Mouse (Mus musculus): Measurements from ENCODE around the gene Tmem178b.

Tmem178b gene

GRCm38 (mm10) chr6:40177870-40178269 lies 304.8 kb downstream of the Tmem178b start:
- no peak for DNase-seq (ENCODE audit: low read depth)

- DNase-seq (ENCODE audit: low read depth), result no peak
Observed at GRCm38 (mm10) chr6:40180551-40180950, 307.5 kb downstream of the Tmem178b start.

GRCm38 (mm10) chr6:40200661-40201060 lies 327.6 kb downstream of the Tmem178b start:
- no peak for DNase-seq (ENCODE audit: low read depth)

- DNase-seq (ENCODE audit: low read depth), result no peak
Observed at GRCm38 (mm10) chr6:40202602-40203001, 329.5 kb downstream of the Tmem178b start.

- no peak for DNase-seq (ENCODE audit: low read depth)
Observed at GRCm38 (mm10) chr6:40205380-40205779, 332.3 kb downstream of the Tmem178b start.

GRCm38 (mm10) chr6:40208014-40208413 lies 334.9 kb downstream of the Tmem178b start:
- DNase-seq (ENCODE audit: low read depth), result no peak

- DNase-seq (ENCODE audit: low read depth), result no peak
Observed at GRCm38 (mm10) chr6:40209172-40209571, 336.1 kb downstream of the Tmem178b start.

- no peak for DNase-seq (ENCODE audit: low read depth)
Observed at GRCm38 (mm10) chr6:40217154-40217553, 344.1 kb downstream of the Tmem178b start.

- no peak for DNase-seq (ENCODE audit: low read depth)
Observed at GRCm38 (mm10) chr6:40217651-40218050, 344.6 kb downstream of the Tmem178b start.

GRCm38 (mm10) chr6:40220634-40221120 lies 347.6 kb downstream of the Tmem178b start:
- DNase-seq (ENCODE audit: low read depth), result no peak

GRCm38 (mm10) chr6:40225585-40226280 lies 352.7 kb downstream of the Tmem178b start:
- DNase-seq (ENCODE audit: low read depth), result no peak

- no peak for DNase-seq (ENCODE audit: low read depth)
Observed at GRCm38 (mm10) chr6:40228981-40229380, 355.9 kb downstream of the Tmem178b start.

GRCm38 (mm10) chr6:40229985-40230384 lies 356.9 kb downstream of the Tmem178b start:
- DNase-seq (ENCODE audit: low read depth), result no peak

GRCm38 (mm10) chr6:40234066-40234465 lies 361.0 kb downstream of the Tmem178b start:
- DNase-seq (ENCODE audit: low read depth), result no peak

GRCm38 (mm10) chr6:40235793-40236470 lies 362.9 kb downstream of the Tmem178b start:
- DNase-seq (ENCODE audit: low read depth), result peak; percentile 45

GRCm38 (mm10) chr6:40236841-40237765 lies 364.0 kb downstream of the Tmem178b start:
- DNase-seq (ENCODE audit: low read depth), result peak; percentile 21

GRCm38 (mm10) chr6:40238857-40239256 lies 365.8 kb downstream of the Tmem178b start:
- no peak for DNase-seq (ENCODE audit: low read depth)

GRCm38 (mm10) chr6:40240671-40241070 lies 367.6 kb downstream of the Tmem178b start:
- no peak for DNase-seq (ENCODE audit: low read depth)

GRCm38 (mm10) chr6:40247398-40247946 lies 374.4 kb downstream of the Tmem178b start:
- no peak for DNase-seq (ENCODE audit: low read depth)

GRCm38 (mm10) chr6:40249939-40250338 lies 376.9 kb downstream of the Tmem178b start:
- no peak for DNase-seq (ENCODE audit: low read depth)

GRCm38 (mm10) chr6:40263687-40264086 lies 390.6 kb downstream of the Tmem178b start:
- DNase-seq (ENCODE audit: low read depth), result no peak

GRCm38 (mm10) chr6:40300707-40301106 lies 427.6 kb downstream of the Tmem178b start:
- DNase-seq (ENCODE audit: low read depth), result no peak
